Mouse (Mus musculus): ENCODE data around the gene Unc119b.

- TF ChIP-seq CTCF (IDR thresholded peaks at IDR 0.05; ENCODE audit: low read depth, low read length) (no peak), TAL1 (conservative IDR thresholded peaks at IDR 0.05; ENCODE audit: low read depth, low read length) (no peak), POLR2AphosphoS5 (IDR thresholded peaks at IDR 0.05; ENCODE audit: insufficient replicate concordance, low read depth, low read length) (no peak)
Observed at GRCm38 (mm10) chr5:115091776-115092175, 43.0 kb downstream of the Unc119b start.

Measured in G1E (cell line).